Mouse (Mus musculus): ENCODE results near the gene Tspo2.

Gene Tspo2

GRCm38 (mm10) chr17:48450666-48451352 lies 513 bp downstream of the Tspo2 start:
- DNase-seq (ENCODE audit: low read depth, low spot score) = no peak

DNA sequence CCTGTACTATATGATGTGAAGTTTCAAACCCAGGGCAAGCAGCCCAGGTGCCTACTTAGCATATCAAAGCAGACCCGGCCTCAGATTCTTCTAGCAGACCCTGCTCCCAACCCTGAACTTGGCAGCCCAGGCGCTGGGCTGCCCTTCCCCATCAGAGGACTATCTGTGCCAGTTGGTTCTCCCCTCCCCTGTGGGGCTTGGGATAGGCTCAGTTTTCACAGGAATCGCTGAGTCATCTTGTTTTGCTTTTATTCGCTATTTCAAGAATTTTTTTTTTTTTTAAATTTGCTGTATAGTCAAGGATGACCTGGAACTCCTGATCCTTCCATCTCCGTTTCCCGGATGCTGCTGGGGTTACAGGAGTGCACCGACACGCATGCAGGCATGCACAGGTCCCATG lies 3.6 kb downstream of the Tspo2 start:
- no peak for DNase-seq (ENCODE audit: low read depth, low spot score)

GRCm38 (mm10) chr17:48443542-48444145 lies 7.7 kb downstream of the Tspo2 start:
- no peak for DNase-seq (ENCODE audit: low read depth, low spot score)

DNA sequence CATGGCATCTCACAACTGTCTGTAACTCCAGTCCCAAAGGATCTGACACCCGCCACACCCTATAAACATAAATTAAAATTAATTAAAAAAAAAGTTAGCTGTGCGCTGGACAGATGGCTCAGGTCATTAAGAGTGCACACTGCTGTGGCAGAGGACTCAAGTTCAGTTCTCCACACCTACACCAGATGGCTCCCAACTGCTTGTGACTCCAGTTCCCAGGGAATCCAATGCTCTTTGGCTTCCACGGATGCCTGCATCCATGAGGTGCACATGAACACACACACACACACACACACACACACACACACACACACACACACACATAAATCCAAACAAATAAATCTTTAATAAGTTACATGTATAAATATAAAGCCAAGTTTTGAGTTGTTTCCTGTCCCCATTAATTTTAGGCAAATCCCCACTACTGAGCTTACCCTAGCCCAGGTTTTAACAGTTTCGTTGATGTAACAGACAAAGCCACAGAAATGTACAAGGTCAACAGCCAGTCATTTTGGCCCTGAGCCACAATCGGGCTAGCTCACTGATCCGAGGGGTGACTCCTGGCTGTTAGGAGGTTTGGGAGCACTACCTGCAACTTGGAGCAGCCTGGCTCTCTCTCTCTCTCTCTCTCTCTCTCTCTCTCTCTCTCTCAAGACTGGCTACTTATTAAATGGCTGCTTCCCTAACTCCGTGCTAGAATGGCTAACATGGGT lies 8.4 kb downstream of the Tspo2 start:
- DNase-seq (ENCODE audit: low read depth, low spot score) = no peak

DNA sequence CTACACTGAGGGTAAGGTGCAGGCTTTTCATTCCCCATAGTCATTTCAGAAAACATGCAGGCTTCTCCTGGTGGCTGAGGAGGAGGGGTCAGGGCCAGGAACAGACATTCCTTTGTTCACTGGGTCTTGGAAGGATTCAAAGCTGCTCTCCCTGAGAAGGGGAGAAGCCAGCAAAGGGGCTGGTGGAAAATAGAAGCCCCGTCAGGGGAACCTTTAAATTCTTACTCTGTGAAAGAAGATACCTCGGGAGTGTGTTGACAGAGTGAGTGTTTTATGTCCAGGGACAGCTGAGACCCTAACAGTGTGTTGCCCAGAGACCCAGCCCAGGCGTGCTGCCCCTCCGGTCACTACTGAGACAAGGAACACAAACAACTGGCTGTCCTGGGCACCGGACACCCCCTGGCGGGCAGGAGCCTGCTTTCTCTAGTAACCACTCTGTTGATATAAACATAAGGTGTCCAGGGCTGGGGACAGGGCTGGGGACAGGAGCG lies 13.9 kb downstream of the Tspo2 start:
- no peak for DNase-seq (ENCODE audit: low read depth, low spot score)

GRCm38 (mm10) chr17:48436487-48436886 lies 14.8 kb downstream of the Tspo2 start:
- DNase-seq (ENCODE audit: low read depth, low spot score) = no peak

DNA sequence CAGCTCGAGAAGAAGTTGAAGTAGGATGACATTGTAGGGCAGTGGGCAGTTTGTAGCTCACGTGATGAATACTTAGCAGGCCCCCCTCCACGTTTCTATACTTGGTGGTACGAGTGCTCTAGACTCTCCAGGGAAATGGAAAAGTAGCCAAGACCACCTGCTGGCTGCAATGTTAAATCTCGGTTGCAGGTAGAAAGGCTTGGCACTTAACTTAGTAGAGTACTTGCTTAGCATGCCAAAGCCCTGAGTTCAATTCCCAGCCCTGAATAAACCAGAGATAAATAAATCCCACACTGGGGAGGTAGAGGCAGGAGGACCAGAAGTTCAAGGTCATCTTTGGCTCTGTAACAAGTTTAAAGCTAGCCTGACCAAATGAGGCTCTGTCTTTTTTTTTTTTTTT lies 16.8 kb downstream of the Tspo2 start:
- DNase-seq (ENCODE audit: low read depth, low spot score) = no peak

DNA sequence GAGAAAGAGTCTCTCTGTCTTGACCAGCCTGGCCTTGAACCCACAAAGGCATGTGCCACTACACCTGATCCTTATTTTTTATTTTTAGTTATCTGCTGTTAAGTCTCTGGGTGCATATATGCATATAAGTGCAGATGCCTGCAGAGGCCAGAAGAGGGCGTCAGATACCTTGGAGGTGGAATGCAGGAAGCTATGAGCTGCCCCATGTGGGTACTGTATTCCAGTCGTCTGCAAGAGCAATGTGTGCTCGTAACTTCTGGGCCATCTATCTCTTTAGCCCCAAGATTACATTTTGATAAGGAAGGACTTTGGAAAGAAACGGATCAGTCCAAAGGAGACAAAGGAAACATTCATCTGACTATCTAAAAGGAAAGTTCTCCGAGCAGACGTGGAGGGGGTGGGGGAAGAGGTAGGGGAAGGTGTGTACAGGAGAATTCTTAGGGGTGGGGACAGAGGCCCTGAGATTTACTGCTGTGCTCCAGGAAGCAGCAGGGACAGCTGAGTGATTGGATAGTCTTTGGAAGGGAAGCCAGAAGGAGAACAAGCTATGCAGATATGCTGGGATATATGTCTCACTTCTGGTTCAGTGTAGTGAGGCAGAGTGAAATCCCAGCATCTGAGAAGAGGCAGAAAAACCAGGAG lies 17.5 kb downstream of the Tspo2 start:
- no peak for DNase-seq (ENCODE audit: low read depth, low spot score)

- no peak for DNase-seq (ENCODE audit: low read depth, low spot score)
These were observed 18.2 kb downstream of the Tspo2 start for GRCm38 (mm10) chr17:48433006-48433655.

GRCm38 (mm10) chr17:48432158-48432980 lies 19.0 kb downstream of the Tspo2 start, which contains the start of gene Apobec2:
Gene Apobec2 (minus strand): TSS chr17:48432930.
- DNase-seq (ENCODE audit: low read depth, low spot score) = no peak

GRCm38 (mm10) chr17:48431054-48431453 lies 20.3 kb downstream of the Tspo2 start:
- no peak for DNase-seq (ENCODE audit: low read depth, low spot score)

- DNase-seq (ENCODE audit: low read depth, low spot score) = no peak
These were observed 20.9 kb downstream of the Tspo2 start for GRCm38 (mm10) chr17:48430394-48430793.

- no peak for DNase-seq (ENCODE audit: low read depth, low spot score)
These were observed 23.3 kb downstream of the Tspo2 start for GRCm38 (mm10) chr17:48427852-48428530.

DNA sequence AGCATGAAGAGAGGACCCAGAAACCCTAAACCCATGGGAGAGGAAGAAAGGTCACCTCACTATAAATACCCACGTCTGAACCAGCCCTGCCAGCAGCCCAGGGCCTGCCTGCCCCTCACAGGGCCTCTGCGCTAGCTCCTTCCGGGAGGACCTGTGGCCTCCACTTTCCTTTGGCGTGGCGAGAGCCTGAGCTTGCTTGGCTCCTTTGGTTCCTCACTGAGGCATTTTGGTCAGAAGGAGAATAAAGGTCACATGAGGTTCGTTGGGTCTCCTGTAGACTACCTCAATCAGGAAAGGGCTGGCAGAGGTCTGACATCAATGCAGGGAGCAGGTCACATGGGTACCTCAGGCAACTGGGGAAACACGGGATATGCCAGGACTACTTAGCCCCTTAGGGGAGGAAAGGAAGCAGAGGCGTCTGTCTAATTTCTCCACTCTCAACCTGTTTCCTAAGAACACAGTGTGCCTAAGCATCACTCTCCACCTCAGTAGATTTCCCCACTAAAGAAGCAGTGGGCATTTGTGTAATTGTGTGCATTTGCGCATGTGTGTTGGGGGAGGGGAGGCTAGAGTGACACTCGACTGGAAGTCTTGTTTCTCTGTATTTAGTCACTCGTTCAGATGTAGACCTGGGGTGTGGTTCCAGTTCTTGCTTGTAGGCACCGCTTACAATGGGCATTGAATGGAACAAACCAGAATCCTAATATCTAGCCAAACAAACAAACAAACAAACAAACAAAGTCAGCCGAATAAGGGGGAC lies 24.2 kb downstream of the Tspo2 start:
- no peak for DNase-seq (ENCODE audit: low read depth, low spot score)

- DNase-seq (ENCODE audit: low read depth, low spot score) = no peak
These were observed 25.3 kb downstream of the Tspo2 start for GRCm38 (mm10) chr17:48425823-48426612.

DNA sequence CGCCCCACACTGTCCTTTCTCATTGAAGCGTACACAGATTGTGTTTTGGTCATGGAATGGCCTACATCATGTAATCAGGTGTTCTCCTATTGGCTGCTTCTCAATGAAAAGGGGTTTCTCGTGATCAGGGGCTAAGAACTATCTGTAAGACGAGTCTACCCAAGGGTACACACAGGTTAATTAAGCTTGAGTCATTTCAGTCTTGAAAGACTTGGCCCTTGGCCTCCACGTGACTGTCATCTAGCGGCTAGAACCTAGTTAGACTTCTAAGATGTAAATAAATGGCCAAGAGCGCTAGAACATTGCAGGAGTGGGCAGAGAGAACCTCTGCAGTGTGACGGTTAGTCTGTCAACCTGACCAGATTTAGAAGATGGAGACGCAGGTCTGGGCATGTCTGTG lies 27.1 kb downstream of the Tspo2 start:
- no peak for DNase-seq (ENCODE audit: low read depth, low spot score)

GRCm38 (mm10) chr17:48419571-48419970 lies 31.8 kb downstream of the Tspo2 start:
- no peak for DNase-seq (ENCODE audit: low read depth, low spot score)

DNA sequence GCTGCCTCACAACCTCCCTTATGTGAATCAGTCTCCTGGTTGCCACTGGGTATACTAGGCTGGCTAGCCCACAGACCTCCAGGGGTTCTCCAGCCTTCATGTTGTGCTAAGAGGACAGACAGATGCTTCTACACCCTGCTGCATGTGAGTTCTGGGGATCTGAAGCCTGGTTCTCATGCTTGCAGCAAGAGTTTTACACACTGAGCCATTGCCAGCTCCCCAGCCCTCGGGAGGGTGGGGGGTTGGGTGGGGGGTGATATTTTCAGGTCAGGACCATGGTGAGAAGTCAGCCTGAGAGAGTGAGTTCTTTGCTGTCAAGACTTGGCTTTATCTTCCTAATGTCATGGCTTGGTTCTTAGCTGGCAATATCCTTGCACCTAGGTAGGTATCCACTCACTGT lies 32.5 kb downstream of the Tspo2 start:
- no peak for DNase-seq (ENCODE audit: low read depth, low spot score)

- DNase-seq (ENCODE audit: low read depth, low spot score) = no peak
These were observed 33.1 kb downstream of the Tspo2 start for GRCm38 (mm10) chr17:48418174-48418573.
